Mouse (Mus musculus): Measurements from ENCODE around the gene Aff1. TPM values are rescaled to one million over a fixed set of nuclear protein-coding genes. Genes with fewer than 3 reads are reported as not detected.

The Aff1 gene
- polyA plus RNA-seq, 1 experiment from 2014 or later, result 13.5 TPM

GRCm38 (mm10) chr5:103816718-103817117, 124.5 kb downstream of the Aff1 start:
- Histone ChIP-seq H3K4me2 (ENCODE audit: low read depth, low read length) (no peak overlapping the region), H3K4me3 (ENCODE audit: low read length) (no peak overlapping the region), H3K9me3 (replicated peaks; ENCODE audit: control insufficient read depth, low read length) (no peaks in the 10 kb centered on the region), H3K36me3 (ENCODE audit: control insufficient read depth, insufficient read depth) (no peaks in the 10 kb centered on the region), H3K27ac (ENCODE audit: low read length) (no peak overlapping the region), H3K9ac (ENCODE audit: low read length) (no peak overlapping the region), H3K4me1 (ENCODE audit: control insufficient read depth, insufficient read depth, low read length) (peaks cover 6% of the 10 kb centered on the region), H3K27me3 (ENCODE audit: control insufficient read depth, insufficient read depth, low read length) (no peaks in the 10 kb centered on the region)
- ATAC-seq (replicated peaks; ENCODE audit: extremely low read depth, insufficient read depth, low FRiP score), result no peak
- WGBS, result 95% methylated on average over 3 of the region's 3 CpGs

GRCm38 (mm10) chr5:103817754-103818153, 125.6 kb downstream of the Aff1 start:
- peak; percentile 49 for ATAC-seq (replicated peaks; ENCODE audit: extremely low read depth, insufficient read depth, low FRiP score)
- H3K4me1 ChIP-seq (ENCODE audit: control insufficient read depth, insufficient read depth, low read length), result peaks cover 6% of the 10 kb centered on the region
- H3K4me2 ChIP-seq (ENCODE audit: low read depth, low read length), result no peak overlapping the region
- H3K4me3 ChIP-seq (ENCODE audit: low read length), result no peak overlapping the region
- H3K36me3 ChIP-seq (ENCODE audit: control insufficient read depth, insufficient read depth), result no peaks in the 10 kb centered on the region
- WGBS, result 14% methylated on average over 1 of the region's 1 CpGs
- no peaks in the 10 kb centered on the region for H3K9me3 ChIP-seq (replicated peaks; ENCODE audit: control insufficient read depth, low read length)
- H3K27me3 ChIP-seq (ENCODE audit: control insufficient read depth, insufficient read depth, low read length), result no peaks in the 10 kb centered on the region
- H3K27ac ChIP-seq (ENCODE audit: low read length), result no peak overlapping the region
- no peak overlapping the region for H3K9ac ChIP-seq (ENCODE audit: low read length)

GRCm38 (mm10) chr5:103818602-103819001, 126.4 kb downstream of the Aff1 start:
- no peak for ATAC-seq (replicated peaks; ENCODE audit: extremely low read depth, insufficient read depth, low FRiP score)
- Histone ChIP-seq H3K9ac (ENCODE audit: low read length) (no peak overlapping the region), H3K4me2 (ENCODE audit: low read depth, low read length) (no peak overlapping the region), H3K36me3 (ENCODE audit: control insufficient read depth, insufficient read depth) (no peaks in the 10 kb centered on the region), H3K9me3 (replicated peaks; ENCODE audit: control insufficient read depth, low read length) (no peaks in the 10 kb centered on the region), H3K4me1 (ENCODE audit: control insufficient read depth, insufficient read depth, low read length) (peaks cover 6% of the 10 kb centered on the region), H3K27me3 (ENCODE audit: control insufficient read depth, insufficient read depth, low read length) (no peaks in the 10 kb centered on the region), H3K4me3 (ENCODE audit: low read length) (no peak overlapping the region), H3K27ac (ENCODE audit: low read length) (no peak overlapping the region)
- WGBS, result 85% methylated on average over 9 of the region's 9 CpGs

- 91% methylated on average over 1 of the region's 1 CpGs for WGBS
- Histone ChIP-seq H3K9ac (ENCODE audit: low read length) (no peak overlapping the region), H3K4me2 (ENCODE audit: low read depth, low read length) (no peak overlapping the region), H3K27ac (ENCODE audit: low read length) (no peak overlapping the region), H3K27me3 (ENCODE audit: control insufficient read depth, insufficient read depth, low read length) (no peaks in the 10 kb centered on the region), H3K4me1 (ENCODE audit: control insufficient read depth, insufficient read depth, low read length) (peaks cover 6% of the 10 kb centered on the region), H3K36me3 (ENCODE audit: control insufficient read depth, insufficient read depth) (no peaks in the 10 kb centered on the region), H3K4me3 (ENCODE audit: low read length) (no peak overlapping the region), H3K9me3 (replicated peaks; ENCODE audit: control insufficient read depth, low read length) (no peaks in the 10 kb centered on the region)
- no peak for ATAC-seq (replicated peaks; ENCODE audit: extremely low read depth, insufficient read depth, low FRiP score)
Measured at GRCm38 (mm10) chr5:103819674-103820073, 127.5 kb downstream of the Aff1 start.

GRCm38 (mm10) chr5:103821062-103821461, 128.9 kb downstream of the Aff1 start:
- 68% methylated on average over 9 of the region's 9 CpGs for WGBS
- Histone ChIP-seq H3K27ac (ENCODE audit: low read length) (no peak overlapping the region), H3K4me1 (ENCODE audit: control insufficient read depth, insufficient read depth, low read length) (peaks cover 6% of the 10 kb centered on the region), H3K36me3 (ENCODE audit: control insufficient read depth, insufficient read depth) (peaks cover under 1% of the 10 kb centered on the region), H3K9ac (ENCODE audit: low read length) (no peak overlapping the region), H3K4me2 (ENCODE audit: low read depth, low read length) (no peak overlapping the region), H3K9me3 (replicated peaks; ENCODE audit: control insufficient read depth, low read length) (no peaks in the 10 kb centered on the region), H3K27me3 (ENCODE audit: control insufficient read depth, insufficient read depth, low read length) (no peaks in the 10 kb centered on the region), H3K4me3 (ENCODE audit: low read length) (no peak overlapping the region)
- peak; percentile 30; the same call in 1 of the 2 replicates for ATAC-seq (replicated peaks; ENCODE audit: extremely low read depth, insufficient read depth, low FRiP score)

- Histone ChIP-seq H3K4me3 (ENCODE audit: low read length) (no peak overlapping the region), H3K36me3 (ENCODE audit: control insufficient read depth, insufficient read depth) (peaks cover 5% of the 10 kb centered on the region), H3K4me2 (ENCODE audit: low read depth, low read length) (no peak overlapping the region), H3K9me3 (replicated peaks; ENCODE audit: control insufficient read depth, low read length) (no peaks in the 10 kb centered on the region), H3K27me3 (ENCODE audit: control insufficient read depth, insufficient read depth, low read length) (no peaks in the 10 kb centered on the region), H3K4me1 (ENCODE audit: control insufficient read depth, insufficient read depth, low read length) (peaks cover 6% of the 10 kb centered on the region), H3K9ac (ENCODE audit: low read length) (no peak overlapping the region), H3K27ac (ENCODE audit: low read length) (no peak overlapping the region)
- 78% methylated on average over 13 of the region's 13 CpGs for WGBS
- ATAC-seq (replicated peaks; ENCODE audit: extremely low read depth, insufficient read depth, low FRiP score), result no peak
Measured at GRCm38 (mm10) chr5:103821500-103822298, 129.5 kb downstream of the Aff1 start.

- no peak overlapping the region for H3K4me2 ChIP-seq (ENCODE audit: low read depth, low read length)
- WGBS, result 92% methylated on average over 5 of the region's 5 CpGs
- H3K4me3 ChIP-seq (ENCODE audit: low read length), result no peak overlapping the region
- ATAC-seq (replicated peaks; ENCODE audit: extremely low read depth, insufficient read depth, low FRiP score), result no peak
- H3K27me3 ChIP-seq (ENCODE audit: control insufficient read depth, insufficient read depth, low read length), result no peaks in the 10 kb centered on the region
- H3K27ac ChIP-seq (ENCODE audit: low read length), result no peak overlapping the region
- no peaks in the 10 kb centered on the region for H3K9me3 ChIP-seq (replicated peaks; ENCODE audit: control insufficient read depth, low read length)
- peaks cover 11% of the 10 kb centered on the region for H3K4me1 ChIP-seq (ENCODE audit: control insufficient read depth, insufficient read depth, low read length)
- no peak overlapping the region for H3K9ac ChIP-seq (ENCODE audit: low read length)
- peaks cover 5% of the 10 kb centered on the region for H3K36me3 ChIP-seq (ENCODE audit: control insufficient read depth, insufficient read depth)
Measured at GRCm38 (mm10) chr5:103822949-103823348, 130.8 kb downstream of the Aff1 start.

- H3K9ac ChIP-seq (ENCODE audit: low read length), result peak overlapping the region; percentile 30
- H3K4me1 ChIP-seq (ENCODE audit: control insufficient read depth, insufficient read depth, low read length), result peaks cover 18% of the 10 kb centered on the region
- ATAC-seq (replicated peaks; ENCODE audit: extremely low read depth, insufficient read depth, low FRiP score), result peak; percentile 87
- 38% methylated on average over 21 of the region's 21 CpGs for WGBS
- no peaks in the 10 kb centered on the region for H3K27me3 ChIP-seq (ENCODE audit: control insufficient read depth, insufficient read depth, low read length)
- peaks cover 11% of the 10 kb centered on the region for H3K36me3 ChIP-seq (ENCODE audit: control insufficient read depth, insufficient read depth)
- peak overlapping the region; percentile 52 for H3K4me2 ChIP-seq (ENCODE audit: low read depth, low read length)
- no peaks in the 10 kb centered on the region for H3K9me3 ChIP-seq (replicated peaks; ENCODE audit: control insufficient read depth, low read length)
- peak overlapping the region; percentile 10; the same call in 1 of the 2 replicates for H3K4me3 ChIP-seq (ENCODE audit: low read length)
- H3K27ac ChIP-seq (ENCODE audit: low read length), result peak overlapping the region; percentile 90
Measured at GRCm38 (mm10) chr5:103828304-103828703, 136.1 kb downstream of the Aff1 start.

GRCm38 (mm10) chr5:103828729-103829128, 136.6 kb downstream of the Aff1 start:
- H3K9ac ChIP-seq (ENCODE audit: low read length), result no peak overlapping the region
- H3K4me1 ChIP-seq (ENCODE audit: control insufficient read depth, insufficient read depth, low read length), result peaks cover 18% of the 10 kb centered on the region
- peak overlapping the region; percentile 90 for H3K27ac ChIP-seq (ENCODE audit: low read length)
- H3K27me3 ChIP-seq (ENCODE audit: control insufficient read depth, insufficient read depth, low read length), result no peaks in the 10 kb centered on the region
- H3K9me3 ChIP-seq (replicated peaks; ENCODE audit: control insufficient read depth, low read length), result no peaks in the 10 kb centered on the region
- 25% methylated on average over 8 of the region's 8 CpGs for whole genome bisulfite sequencing
- peaks cover 11% of the 10 kb centered on the region for H3K36me3 ChIP-seq (ENCODE audit: control insufficient read depth, insufficient read depth)
- H3K4me3 ChIP-seq (ENCODE audit: low read length), result no peak overlapping the region
- peak overlapping the region; percentile 52 for H3K4me2 ChIP-seq (ENCODE audit: low read depth, low read length)
- ATAC-seq (replicated peaks; ENCODE audit: extremely low read depth, insufficient read depth, low FRiP score), result peak; percentile 91
